Mouse (Mus musculus) C2C12 (cell line): ENCODE measurements around the gene Pabpn1. TPM values are rescaled to one million over a fixed set of nuclear protein-coding genes. Genes with fewer than 3 reads are reported as not detected.
"Not testable (repeated sequence)": the region's sequence is repeated elsewhere in the genome, so short reads cannot be mapped to it uniquely, and the experiment has no call there.

Experiments used
- H3K27me3 ChIP-seq: one replicate; pipeline ENCODE4 v1.6.1; 2011; ENCODE audit not compliant: control insufficient read depth, insufficient read depth, insufficient read length
- H3K36me3 ChIP-seq: one replicate; pipeline ENCODE4 v1.6.1; 2011; ENCODE audit not compliant: control insufficient read depth, insufficient read depth
- H3K4me3 ChIP-seq: one replicate; pipeline ENCODE4 v1.5.1; 2011; ENCODE audit warnings: mild to moderate bottlenecking, control low read depth; ENCODE audit not compliant: poor library complexity, insufficient read depth, severe bottlenecking
- H3K79me2 ChIP-seq: one replicate; pipeline ENCODE4 v1.6.1; 2011; ENCODE audit not compliant: control insufficient read depth, insufficient read depth
- H3K79me3 ChIP-seq: one replicate; pipeline ENCODE4 v1.6.1; 2011; ENCODE audit warnings: low read depth, control low read depth
- H3ac ChIP-seq: one replicate; pipeline ENCODE3; 2011; ENCODE audit warnings: low read depth; ENCODE audit not compliant: control insufficient read depth, insufficient read length
- MAX ChIP-seq: IDR thresholded peaks from one replicate; pipeline ENCODE4 v1.6.1; 2011; ENCODE audit warnings: mild to moderate bottlenecking, control low read depth
- MYOD1 ChIP-seq: IDR thresholded peaks from one replicate; pipeline ENCODE4 v1.6.1; 2011; ENCODE audit warnings: low read depth; ENCODE audit not compliant: control insufficient read depth, insufficient read length
- polyA plus RNA-seq: library from polyadenylated mRNA; unstranded; fragments of >200 nt; fragmentation: generic; extraction: Trizol; gene quantifications from one replicate; pipeline ENCODE4 v1.2.1, GENCODE M21; 2012; ENCODE audit warnings: missing spikeins

Gene Pabpn1
- polyA plus RNA-seq, 1 experiment, result 146 TPM

GRCm38 (mm10) chr14:54945975-54946704 lies 53.8 kb downstream of the Pabpn1 start:
- Histone ChIP-seq H3K36me3 (no peaks in the 10 kb centered on the region), H3K79me2 (no peaks in the 10 kb centered on the region), H3K4me3 (no peak overlapping the region), H3K79me3 (no peaks in the 10 kb centered on the region), H3K27me3 (peaks cover 29% of the 10 kb centered on the region), H3ac (no peak overlapping the region)
- TF ChIP-seq MAX (no peak), MYOD1 (peak; percentile 62)

GRCm38 (mm10) chr14:54947008-54947407 lies 54.7 kb downstream of the Pabpn1 start:
- H3K79me3 ChIP-seq, H3K36me3 ChIP-seq, H3K4me3 ChIP-seq, H3ac ChIP-seq, H3K79me2 ChIP-seq: not testable (repeated sequence)
- peaks cover 26% of the 10 kb centered on the region for H3K27me3 ChIP-seq

Other genes with a start within 250 kb of the Pabpn1 start
- 40.0 TPM for gene 1700123O20Rik, start 206.3 kb upstream of the Pabpn1 start, polyA plus RNA-seq
- gene Acin1, start 205.6 kb upstream of the Pabpn1 start, polyA plus RNA-seq, result 107 TPM
- gene Gm29776, start 193.7 kb upstream of the Pabpn1 start, polyA plus RNA-seq, result not detected
- not detected for gene Cebpe, start 180.3 kb upstream of the Pabpn1 start, polyA plus RNA-seq
- gene Slc7a8, start 110.6 kb upstream of the Pabpn1 start, polyA plus RNA-seq, result not detected
- not detected for gene Rnf212b, start 78.4 kb upstream of the Pabpn1 start, polyA plus RNA-seq
- gene Homez, start 21.5 kb upstream of the Pabpn1 start, polyA plus RNA-seq, result 1.3 TPM
- 1.1 TPM for gene Ppp1r3e, start 14.9 kb upstream of the Pabpn1 start, polyA plus RNA-seq
- gene Bcl2l2, start 9.1 kb upstream of the Pabpn1 start, polyA plus RNA-seq, result 16.5 TPM
- gene Gm20521, start 9.1 kb upstream of the Pabpn1 start, polyA plus RNA-seq, result 0.49 TPM
- gene Slc22a17, start 20.6 kb downstream of the Pabpn1 start, polyA plus RNA-seq, result 0.27 TPM
- 0.16 TPM for gene Efs, start 33.6 kb downstream of the Pabpn1 start, polyA plus RNA-seq
- not detected for gene Il25, start 40.2 kb downstream of the Pabpn1 start, polyA plus RNA-seq
- gene Cmtm5, start 43.8 kb downstream of the Pabpn1 start, polyA plus RNA-seq, result not detected
- gene Myh6, start 74.4 kb downstream of the Pabpn1 start, polyA plus RNA-seq, result 0.02 TPM
- gene Gm17428, start 84.4 kb downstream of the Pabpn1 start, polyA plus RNA-seq, result not detected
- gene Myh7, start 102.1 kb downstream of the Pabpn1 start, polyA plus RNA-seq, result 0.11 TPM
- 56.0 TPM for gene Ngdn, start 123.0 kb downstream of the Pabpn1 start, polyA plus RNA-seq
- gene Zfhx2, start 199.8 kb downstream of the Pabpn1 start, polyA plus RNA-seq, result 0.63 TPM
- gene Thtpa, start 202.3 kb downstream of the Pabpn1 start, polyA plus RNA-seq, result 11.5 TPM
- gene Ap1g2, start 214.1 kb downstream of the Pabpn1 start, polyA plus RNA-seq, result 3.9 TPM
- not detected for gene Jph4, start 224.4 kb downstream of the Pabpn1 start, polyA plus RNA-seq